Mouse (Mus musculus) C2C12 (cell line): ENCODE results near the gene Zbtb44.

Source experiments
- CEBPB ChIP-seq: IDR thresholded peaks from one replicate; pipeline ENCODE4 v1.6.1; 2011; ENCODE audit warnings: low read depth, mild to moderate bottlenecking, control low read depth, moderate library complexity
- CTCF ChIP-seq: IDR thresholded peaks from one replicate; pipeline ENCODE4 v1.5.1; 2011; ENCODE audit not compliant: control insufficient read depth, insufficient read depth, insufficient read length
- FOSL1 ChIP-seq: IDR thresholded peaks from one replicate; pipeline ENCODE4 v1.8.0; 2011; ENCODE audit warnings: mild to moderate bottlenecking, low read length; ENCODE audit not compliant: poor library complexity, insufficient read depth, severe bottlenecking
- MAX ChIP-seq: IDR thresholded peaks from one replicate; pipeline ENCODE4 v1.6.1; 2011; ENCODE audit warnings: mild to moderate bottlenecking, control low read depth
- MYOD1 ChIP-seq: IDR thresholded peaks from one replicate; pipeline ENCODE4 v1.6.1; 2011; ENCODE audit warnings: low read depth; ENCODE audit not compliant: control insufficient read depth, insufficient read length
- MYOG ChIP-seq: IDR thresholded peaks from one replicate; pipeline ENCODE4 v1.6.1; 2011; ENCODE audit not compliant: control insufficient read depth, insufficient read length; ENCODE audit errors: extremely low read depth
- USF1 ChIP-seq: IDR thresholded peaks from one replicate; pipeline ENCODE4 v1.6.1; 2011; ENCODE audit warnings: low read depth, mild to moderate bottlenecking, control low read depth, moderate library complexity

DNA sequence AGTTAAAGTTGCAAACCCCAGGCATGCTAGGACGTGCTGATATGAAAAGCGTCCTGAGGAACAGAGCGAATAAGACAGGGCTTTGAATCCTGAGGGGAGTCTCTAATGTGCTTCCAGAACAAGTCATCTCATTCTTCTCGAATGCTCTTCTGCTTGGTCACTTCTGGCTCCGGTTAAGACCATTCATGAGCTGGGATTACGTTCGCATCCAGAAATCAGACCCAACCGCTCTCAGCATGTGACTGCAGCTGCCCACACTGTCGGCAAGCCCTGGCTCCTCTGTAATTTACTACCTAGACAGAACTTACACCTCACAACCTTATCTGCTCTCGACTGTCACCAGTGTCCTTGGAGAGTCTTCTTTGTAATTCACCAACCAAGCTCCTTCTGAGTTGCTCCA lies 29.8 kb upstream of the Zbtb44 start:
- no peak for TF ChIP-seq CTCF
- TF ChIP-seq MYOG, result no peak
- no peak for TF ChIP-seq MAX
- TF ChIP-seq USF1, result no peak
- no peak for TF ChIP-seq MYOD1
- no peak for TF ChIP-seq CEBPB
- TF ChIP-seq FOSL1, result no peak
